Comparison of ENCODE assay signal across 8 mouse cellular contexts in the genomic region with DNA sequence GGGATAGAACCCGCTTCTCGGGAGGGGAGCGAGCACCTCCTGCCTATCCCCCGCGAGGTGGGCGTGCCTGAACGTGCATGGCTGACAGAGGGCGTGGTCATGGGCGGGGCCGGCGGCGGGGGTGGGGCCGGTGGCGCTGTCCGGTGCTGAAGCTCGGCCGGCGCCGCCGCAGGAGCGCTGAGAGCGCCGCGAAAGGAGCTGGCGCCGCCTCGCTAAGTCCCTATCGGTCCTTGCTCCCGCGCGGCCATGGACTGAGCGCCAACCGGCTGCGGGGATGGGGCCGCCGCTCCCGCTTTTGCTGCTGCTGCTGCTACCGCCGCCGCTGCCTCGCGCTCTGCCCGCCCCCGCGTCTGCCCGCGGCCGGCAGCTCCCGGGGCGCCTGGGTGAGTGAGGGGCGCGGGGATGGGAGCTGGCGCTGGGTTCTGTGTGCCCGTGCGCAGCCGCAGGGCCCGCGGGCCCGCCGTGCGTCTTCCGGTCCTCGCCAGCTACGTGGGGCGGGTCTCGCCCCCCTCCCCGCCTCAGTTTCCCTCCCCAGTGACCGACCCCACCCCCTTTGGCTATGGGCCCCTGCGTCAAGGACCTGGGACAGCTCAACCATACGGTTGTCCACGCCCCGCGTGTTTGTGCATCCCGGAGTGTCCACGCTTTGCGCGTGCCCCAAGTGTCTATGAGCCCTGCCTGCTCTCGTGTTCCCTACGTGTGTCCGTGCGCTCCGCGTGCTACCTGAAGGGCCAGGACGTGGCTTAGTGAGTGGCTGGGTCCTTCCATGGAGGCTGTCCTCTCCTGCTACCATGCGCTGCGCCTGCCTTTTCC. TPM values are rescaled to one million over a fixed set of nuclear protein-coding genes. Genes with fewer than 3 reads are reported as not detected.
DNase-seq lines count a peak whose midpoint lies in the region; ATAC-seq and TF ChIP-seq lines count a peak whose summit lies in the region.

TSS of gene Ptprn2 (plus strand) at position 130 of the 813 bp plus-strand sequence.

- peaks cover 9% of the 10 kb centered on the region for H3K27me3 ChIP-seq in heart, embryonic 14.5 days (ENCODE audit: control insufficient read depth, insufficient read depth, low read length)
- peaks cover 11% of the 10 kb centered on the region; the same call in 1 of the 2 replicates for H3K27me3 ChIP-seq in kidney, postnatal 0 days (ENCODE audit: insufficient read depth, low read length)
- H3K27me3 ChIP-seq in limb, embryonic 15.5 days, result peaks cover 25% of the 10 kb centered on the region
- no peaks in the 10 kb centered on the region for H3K27me3 ChIP-seq in midbrain, embryonic 15.5 days (replicated peaks)
- H3K27me3 ChIP-seq in splenic B cell, adult 2 months (ENCODE audit: control insufficient read depth, insufficient read depth, low read length, poor library complexity, severe bottlenecking), result no peaks in the 10 kb centered on the region

- no peak within 1 kb of the TSS for H3K9ac ChIP-seq in heart, embryonic 14.5 days (ENCODE audit: low read length)
- no peak within 1 kb of the TSS for H3K9ac ChIP-seq in kidney, postnatal 0 days (ENCODE audit: low read depth, low read length)
- no peak within 1 kb of the TSS for H3K9ac ChIP-seq in limb, embryonic 15.5 days
- peak within 1 kb of the TSS; percentile 82 for H3K9ac ChIP-seq in midbrain, embryonic 15.5 days

- TF ChIP-seq CTCF in kidney, postnatal 0 days (IDR thresholded peaks at IDR 0.05; ENCODE audit: low read depth), result no peak

- peaks cover 6 to 8% of the 10 kb centered on the region in 2 experiments; a peak in 3 of 4 replicates for H3K4me1 ChIP-seq in heart, embryonic 14.5 days (ENCODE audit: control insufficient read depth in 2 of 2, insufficient read depth in 2 of 2, low read length in 2 of 2)
- H3K4me1 ChIP-seq in kidney, postnatal 0 days (replicated peaks; ENCODE audit: insufficient read depth, low read length), result peaks cover 5% of the 10 kb centered on the region; the same call in 1 of the 2 replicates
- peaks cover 14% of the 10 kb centered on the region for H3K4me1 ChIP-seq in limb, embryonic 15.5 days
- H3K4me1 ChIP-seq in midbrain, embryonic 15.5 days, result peaks cover 19% of the 10 kb centered on the region

- peak within 1 kb of the TSS; percentile 97 for H3K4me2 ChIP-seq in heart, embryonic 14.5 days (ENCODE audit: low read length)
- peak within 1 kb of the TSS; percentile 94 for H3K4me2 ChIP-seq in kidney, postnatal 0 days (ENCODE audit: low read length)
- H3K4me2 ChIP-seq in limb, embryonic 15.5 days, result peak within 1 kb of the TSS; percentile 99
- H3K4me2 ChIP-seq in midbrain, embryonic 15.5 days, result peak within 1 kb of the TSS; percentile 75

- H3K36me3 ChIP-seq in heart, embryonic 14.5 days (ENCODE audit: control insufficient read depth, insufficient read depth, low read length), result no peaks in the 10 kb centered on the region
- H3K36me3 ChIP-seq in kidney, postnatal 0 days (ENCODE audit: insufficient read depth, low read length), result no peaks in the 10 kb centered on the region
- no peaks in the 10 kb centered on the region for H3K36me3 ChIP-seq in limb, embryonic 15.5 days
- no peaks in the 10 kb centered on the region for H3K36me3 ChIP-seq in midbrain, embryonic 15.5 days (replicated peaks)
- H3K36me3 ChIP-seq in splenic B cell, adult 2 months (ENCODE audit: control insufficient read depth, insufficient read depth, low read length, poor library complexity, severe bottlenecking), result no peaks in the 10 kb centered on the region

- DNase-seq in gastrocnemius, postnatal 10 days, result peak; percentile 67
- DNase-seq in gastrocnemius, adult 8-10 months (ENCODE audit: low spot score in 2 of 2), result no peak
- peak; percentile 71 for DNase-seq in embryo, embryonic 11.5 days (ENCODE audit: low read depth, low spot score)
- peak; percentile 77 for DNase-seq in kidney, postnatal 0 days (ENCODE audit: low spot score)
- peak; percentile 41 for DNase-seq in splenic B cell, adult 2 months (ENCODE audit: low read depth, low spot score)

- peak within 1 kb of the TSS; percentile 50 to 52 for H3K4me3 ChIP-seq in heart, embryonic 14.5 days (ENCODE audit: control insufficient read depth in 1 of 2, insufficient read depth in 1 of 2, low read depth in 1 of 2, low read length in 2 of 2)
- peak within 1 kb of the TSS; percentile 37 for H3K4me3 ChIP-seq in kidney, postnatal 0 days (replicated peaks; ENCODE audit: low read depth, low read length)
- H3K4me3 ChIP-seq in limb, embryonic 15.5 days, result peak within 1 kb of the TSS; percentile 51
- peak within 1 kb of the TSS; percentile 75 for H3K4me3 ChIP-seq in midbrain, embryonic 15.5 days

- H3K27ac ChIP-seq in heart, embryonic 14.5 days (replicated peaks in 1 of 2; ENCODE audit: control insufficient read depth in 1 of 2, insufficient read depth in 1 of 2, low read depth in 2 of 2, low read length in 2 of 2), result no peak within 1 kb of the TSS
- no peak within 1 kb of the TSS for H3K27ac ChIP-seq in kidney, postnatal 0 days
- H3K27ac ChIP-seq in limb, embryonic 15.5 days, result no peak within 1 kb of the TSS
- peak within 1 kb of the TSS; percentile 95 for H3K27ac ChIP-seq in midbrain, embryonic 15.5 days

- no peaks in the 10 kb centered on the region for H3K9me3 ChIP-seq in heart, embryonic 14.5 days (ENCODE audit: control insufficient read depth, low read length)
- no peaks in the 10 kb centered on the region for H3K9me3 ChIP-seq in kidney, postnatal 0 days (replicated peaks; ENCODE audit: low read length)
- H3K9me3 ChIP-seq in limb, embryonic 15.5 days, result no peaks in the 10 kb centered on the region
- H3K9me3 ChIP-seq in midbrain, embryonic 15.5 days, result no peaks in the 10 kb centered on the region

- ATAC-seq in heart, embryonic 14.5 days (ENCODE audit: insufficient number of reproducible peaks, insufficient read depth, low FRiP score, low read depth), result peak; percentile 77
- ATAC-seq in kidney, postnatal 0 days (replicated peaks; ENCODE audit: low FRiP score, low read depth), result peak; percentile 95
- ATAC-seq in limb, embryonic 15.5 days (ENCODE audit: insufficient number of reproducible peaks, low FRiP score, low TSS enrichment, low read depth), result peak; percentile 81
- ATAC-seq in midbrain, embryonic 15.5 days (replicated peaks), result peak; percentile 91

- WGBS in heart, embryonic 14.5 days, result under 1% methylated on average over 73 of the region's 86 CpGs
- 1% methylated on average over 83 of the region's 86 CpGs for WGBS in kidney, postnatal 0 days
- under 1% methylated on average over 78 of the region's 86 CpGs for WGBS in limb, embryonic 15.5 days
- WGBS in midbrain, embryonic 15.5 days, result under 1% methylated on average over 80 of the region's 86 CpGs

RNA-seq across cellular contexts. Expression of gene Ptprn2, which starts in this region (rescaled TPM):
- total RNA-seq in gastrocnemius, postnatal 10 days (2021), result under 1 TPM; 0.31 to 0.45 TPM
- total RNA-seq in gastrocnemius, adult 8-10 months (2022), result under 1 TPM in 1 of 4 experiments, not detected in 3; 0.10 TPM
- 0.20 TPM in 1 of 2 replicates, not detected in the other for polyA plus RNA-seq in heart, embryonic 14.5 days (2014; fragmentation: Nextera tagmentation; extraction: Ambion mirVana)
- polyA plus RNA-seq in kidney, postnatal 0 days (2015; fragmentation: Nextera tagmentation; extraction: Ambion mirVana), result 0.03 and 0.08 TPM in 2 replicates
- polyA plus RNA-seq in limb, embryonic 15.5 days (2015; fragmentation: Nextera tagmentation; extraction: Ambion mirVana), result 0.12 and 0.15 TPM in 2 replicates
- polyA plus RNA-seq in midbrain, embryonic 15.5 days (2015; fragmentation: Nextera tagmentation; extraction: Ambion mirVana), result 17.1 and 22.1 TPM in 2 replicates

Comparison
In these comparisons a context has a peak if more than half of its experiments do, and no peak if none do; other contexts are left out.
1. RNA of gene Ptprn2 (polyA plus RNA-seq): 17.1 to 22.1 TPM in midbrain, embryonic 15.5 days; 0.20 TPM in heart, embryonic 14.5 days, 0.12 to 0.15 TPM in limb, embryonic 15.5 days and 0.03 to 0.08 TPM in kidney, postnatal 0 days; every median in the first group is over 10 times any median in the second.
2. Peak in DNase-seq in gastrocnemius, postnatal 10 days; RNA of the gene not detected or under 1 TPM.
3. Peak in ATAC-seq, H3K4me3 ChIP-seq and H3K4me2 ChIP-seq in heart, embryonic 14.5 days; RNA of the gene not detected or under 1 TPM.
4. Peak in DNase-seq, ATAC-seq, H3K4me3 ChIP-seq and H3K4me2 ChIP-seq in kidney, postnatal 0 days; RNA of the gene not detected or under 1 TPM.
5. Peak in ATAC-seq, H3K4me3 ChIP-seq and H3K4me2 ChIP-seq in limb, embryonic 15.5 days; RNA of the gene not detected or under 1 TPM.
6. DNase-seq: peak in embryo, embryonic 11.5 days (single experiment) and splenic B cell, adult 2 months (single experiment); none in gastrocnemius, adult 8-10 months (0 of 2).
7. Peak in every context shown above with its lines, with median percentiles within 50 percentile points of each other: ATAC-seq, H3K4me2 ChIP-seq and H3K4me3 ChIP-seq.